Mouse (Mus musculus): ENCODE results near the gene Gm45799. TPM values are rescaled to one million over a fixed set of nuclear protein-coding genes. Genes with fewer than 3 reads are reported as not detected.

The Gm45799 gene
- 1.2 and 4.6 TPM in 2 replicates for total RNA-seq (2017)

DNA sequence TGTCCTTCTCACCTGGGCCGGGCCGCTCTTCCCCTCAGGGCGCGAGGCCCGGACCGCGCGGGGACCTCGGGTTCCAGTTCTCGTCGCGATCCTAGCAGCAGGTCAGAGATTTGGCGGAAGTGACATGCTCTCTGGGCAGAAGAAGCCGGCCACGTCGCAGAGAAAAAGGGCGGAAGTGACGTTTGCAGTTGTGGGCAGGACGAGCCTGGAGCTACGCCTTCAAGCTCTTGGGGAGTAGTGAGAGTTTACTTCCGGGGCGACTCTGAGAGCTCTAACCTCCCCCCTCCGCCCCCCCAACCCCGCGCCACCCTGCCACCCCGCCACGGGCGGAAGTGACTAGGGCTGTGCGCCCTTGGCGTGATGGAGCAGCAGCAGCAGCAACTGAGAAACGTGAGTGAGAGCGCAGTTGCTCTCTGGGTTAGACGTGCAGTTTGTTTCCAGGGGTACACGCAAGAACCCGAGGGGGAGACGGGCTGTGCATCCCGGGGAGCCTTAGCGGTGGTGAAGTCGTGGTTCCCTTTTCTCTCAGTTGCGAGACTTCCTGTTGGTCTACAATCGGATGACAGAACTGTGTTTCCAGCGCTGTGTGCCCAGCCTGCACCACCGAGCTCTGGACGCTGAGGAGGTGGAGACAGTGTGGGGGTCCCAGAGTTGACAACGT lies at the start of gene Gm45799, which contains the start of gene Arfip2:
TSS of gene Gm45799 (plus strand) at position 320 of the 661 bp plus-strand sequence.
TSS of gene Arfip2 (minus strand) at position 184 of the 661 bp plus-strand sequence.
- peak; percentile 91 to 93 for ATAC-seq (replicated peaks in 1 of 2; ENCODE audit: insufficient read depth in 1 of 2, low FRiP score in 2 of 2, low TSS enrichment in 1 of 2, low read depth in 1 of 2, poor library complexity in 2 of 2, severe bottlenecking in 2 of 2)

GRCm38 (mm10) chr7:105602860-105603623 lies 37.3 kb upstream of the Gm45799 start:
- peak; percentile 78 to 88 for ATAC-seq (replicated peaks in 1 of 2; ENCODE audit: insufficient read depth in 1 of 2, low FRiP score in 2 of 2, low TSS enrichment in 1 of 2, low read depth in 1 of 2, poor library complexity in 2 of 2, severe bottlenecking in 2 of 2)

DNA sequence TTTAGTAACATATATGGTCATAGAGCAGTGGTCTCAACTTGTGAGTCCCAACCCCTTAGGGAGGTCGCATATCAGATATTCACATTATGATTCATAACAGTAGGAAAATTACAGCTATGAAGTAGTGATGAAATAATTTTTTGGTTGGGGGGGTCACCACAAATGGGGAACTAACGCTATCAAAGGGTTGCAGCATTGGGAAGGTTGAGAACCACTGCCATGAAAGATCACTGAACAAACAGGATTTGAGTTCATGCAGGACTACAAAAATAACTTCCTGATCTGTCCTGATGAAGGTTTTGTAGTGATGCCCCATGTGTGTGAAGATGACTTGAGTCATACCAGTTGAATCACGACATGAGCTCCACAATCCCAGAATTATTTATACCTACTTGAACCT lies 31.9 kb upstream of the Gm45799 start:
- peak; percentile 12 to 60; a peak in 1 of 4 replicates for ATAC-seq (replicated peaks in 1 of 2; ENCODE audit: insufficient read depth in 1 of 2, low FRiP score in 2 of 2, low TSS enrichment in 1 of 2, low read depth in 1 of 2, poor library complexity in 2 of 2, severe bottlenecking in 2 of 2)

DNA sequence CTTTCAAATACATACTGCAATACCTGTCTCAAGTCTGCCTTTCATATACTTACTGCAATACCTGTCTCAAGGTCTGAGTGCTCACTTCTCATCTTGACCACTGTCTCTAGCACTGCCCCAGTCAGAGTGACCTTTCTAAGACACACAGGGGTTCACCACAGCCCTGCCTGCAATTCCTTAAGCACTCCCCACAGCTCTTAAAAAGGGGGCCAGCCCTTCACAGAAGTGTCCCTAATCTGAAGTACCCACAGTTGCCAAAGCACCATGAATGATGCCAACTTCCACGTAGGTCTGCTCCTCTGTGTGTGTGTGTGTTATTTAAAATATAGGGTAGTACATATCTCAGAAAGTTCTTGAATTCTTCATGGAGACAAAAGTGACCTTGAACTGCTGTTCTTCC lies 28.6 kb upstream of the Gm45799 start:
- ATAC-seq (replicated peaks in 1 of 2; ENCODE audit: insufficient read depth in 1 of 2, low FRiP score in 2 of 2, low TSS enrichment in 1 of 2, low read depth in 1 of 2, poor library complexity in 2 of 2, severe bottlenecking in 2 of 2): no peak

DNA sequence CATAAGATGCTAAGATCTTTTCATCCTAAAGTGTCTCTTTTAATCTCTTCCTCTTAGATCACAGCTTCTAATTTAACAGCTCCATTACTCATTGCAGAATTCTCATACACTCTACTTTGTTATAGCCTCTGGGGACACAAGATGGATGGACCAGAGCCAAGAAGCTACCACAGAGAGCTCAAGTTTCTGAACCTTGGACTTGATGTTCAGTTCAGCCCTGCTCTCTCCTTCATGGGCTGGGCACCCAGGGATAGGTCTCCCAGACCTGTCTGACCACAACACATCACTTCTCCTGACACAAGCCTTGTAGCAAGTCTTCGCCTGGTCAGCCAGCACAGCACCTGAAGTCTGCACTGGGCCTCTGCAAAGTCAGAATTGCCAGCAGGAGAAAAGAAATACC lies 26.0 kb upstream of the Gm45799 start:
- ATAC-seq (replicated peaks in 1 of 2; ENCODE audit: insufficient read depth in 1 of 2, low FRiP score in 2 of 2, low TSS enrichment in 1 of 2, low read depth in 1 of 2, poor library complexity in 2 of 2, severe bottlenecking in 2 of 2): no peak

- no peak for ATAC-seq (replicated peaks in 1 of 2; ENCODE audit: insufficient read depth in 1 of 2, low FRiP score in 2 of 2, low TSS enrichment in 1 of 2, low read depth in 1 of 2, poor library complexity in 2 of 2, severe bottlenecking in 2 of 2)
Measured at GRCm38 (mm10) chr7:105615720-105616119, 24.6 kb upstream of the Gm45799 start.

- ATAC-seq (replicated peaks in 1 of 2; ENCODE audit: insufficient read depth in 1 of 2, low FRiP score in 2 of 2, low TSS enrichment in 1 of 2, low read depth in 1 of 2, poor library complexity in 2 of 2, severe bottlenecking in 2 of 2): no peak
Measured at GRCm38 (mm10) chr7:105616561-105616960, 23.8 kb upstream of the Gm45799 start.

- no peak for ATAC-seq (replicated peaks in 1 of 2; ENCODE audit: insufficient read depth in 1 of 2, low FRiP score in 2 of 2, low TSS enrichment in 1 of 2, low read depth in 1 of 2, poor library complexity in 2 of 2, severe bottlenecking in 2 of 2)
Measured at GRCm38 (mm10) chr7:105617810-105618209, 22.5 kb upstream of the Gm45799 start.

- no peak for ATAC-seq (replicated peaks in 1 of 2; ENCODE audit: insufficient read depth in 1 of 2, low FRiP score in 2 of 2, low TSS enrichment in 1 of 2, low read depth in 1 of 2, poor library complexity in 2 of 2, severe bottlenecking in 2 of 2)
Measured at GRCm38 (mm10) chr7:105619701-105620100, 20.7 kb upstream of the Gm45799 start.

- ATAC-seq (replicated peaks in 1 of 2; ENCODE audit: insufficient read depth in 1 of 2, low FRiP score in 2 of 2, low TSS enrichment in 1 of 2, low read depth in 1 of 2, poor library complexity in 2 of 2, severe bottlenecking in 2 of 2): no peak
Measured at GRCm38 (mm10) chr7:105621053-105621452, 19.3 kb upstream of the Gm45799 start.

GRCm38 (mm10) chr7:105621646-105622292 lies 18.6 kb upstream of the Gm45799 start:
- ATAC-seq (replicated peaks in 1 of 2; ENCODE audit: insufficient read depth in 1 of 2, low FRiP score in 2 of 2, low TSS enrichment in 1 of 2, low read depth in 1 of 2, poor library complexity in 2 of 2, severe bottlenecking in 2 of 2): no peak

DNA sequence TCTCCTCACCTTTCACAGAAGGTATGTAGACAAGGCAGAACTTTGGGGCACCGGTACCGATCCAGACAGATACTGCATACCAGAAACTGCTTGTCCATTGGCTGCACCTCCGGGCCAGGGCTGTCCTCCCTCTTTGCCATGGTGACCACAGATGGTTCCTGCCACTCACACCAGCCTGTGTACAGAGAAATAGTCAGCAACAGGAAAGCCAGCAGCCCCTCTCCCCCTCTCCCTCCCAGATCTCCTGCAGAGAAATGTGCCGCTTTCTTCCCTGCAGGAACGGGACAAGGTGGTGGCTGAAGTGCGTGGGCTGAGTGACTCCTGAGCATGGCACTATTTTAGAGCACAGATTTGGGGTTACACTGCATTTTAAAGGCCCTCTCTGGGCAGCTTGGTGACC lies 15.0 kb upstream of the Gm45799 start:
- ATAC-seq (replicated peaks in 1 of 2; ENCODE audit: insufficient read depth in 1 of 2, low FRiP score in 2 of 2, low TSS enrichment in 1 of 2, low read depth in 1 of 2, poor library complexity in 2 of 2, severe bottlenecking in 2 of 2): no peak

- ATAC-seq (replicated peaks in 1 of 2; ENCODE audit: insufficient read depth in 1 of 2, low FRiP score in 2 of 2, low TSS enrichment in 1 of 2, low read depth in 1 of 2, poor library complexity in 2 of 2, severe bottlenecking in 2 of 2): peak; percentile 43 to 52; a peak in 2 of 4 replicates
Measured at GRCm38 (mm10) chr7:105628633-105629032, 11.7 kb upstream of the Gm45799 start.

DNA sequence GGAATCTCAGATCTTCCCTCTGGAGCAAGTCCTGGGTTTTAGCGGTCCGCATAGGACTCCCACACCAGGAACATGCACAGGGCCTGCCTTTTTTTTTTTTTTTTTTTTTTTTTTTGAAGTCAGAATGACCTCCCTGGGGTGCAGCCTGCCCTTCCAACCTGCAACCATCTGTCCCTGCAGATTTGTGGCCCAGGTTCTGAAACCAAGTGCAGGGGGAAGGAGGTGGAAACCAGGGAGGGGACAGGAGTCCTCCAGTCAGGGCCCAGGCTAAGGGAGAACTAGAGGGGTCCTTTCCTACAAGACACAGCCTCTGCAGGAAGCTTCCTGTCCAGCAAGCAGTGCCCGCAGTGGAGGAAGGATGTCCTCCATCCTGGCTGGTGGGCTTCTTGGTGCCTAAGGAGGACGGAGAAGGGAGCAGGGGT lies 7.8 kb upstream of the Gm45799 start:
- ATAC-seq (replicated peaks in 1 of 2; ENCODE audit: insufficient read depth in 1 of 2, low FRiP score in 2 of 2, low TSS enrichment in 1 of 2, low read depth in 1 of 2, poor library complexity in 2 of 2, severe bottlenecking in 2 of 2): no peak

GRCm38 (mm10) chr7:105633127-105633800 lies 7.1 kb upstream of the Gm45799 start, which contains the start of gene Trim3:
Trim3 (minus strand) TSS chr7:105633571.
- ATAC-seq (replicated peaks in 1 of 2; ENCODE audit: insufficient read depth in 1 of 2, low FRiP score in 2 of 2, low TSS enrichment in 1 of 2, low read depth in 1 of 2, poor library complexity in 2 of 2, severe bottlenecking in 2 of 2): peak; percentile 78 to 83

DNA sequence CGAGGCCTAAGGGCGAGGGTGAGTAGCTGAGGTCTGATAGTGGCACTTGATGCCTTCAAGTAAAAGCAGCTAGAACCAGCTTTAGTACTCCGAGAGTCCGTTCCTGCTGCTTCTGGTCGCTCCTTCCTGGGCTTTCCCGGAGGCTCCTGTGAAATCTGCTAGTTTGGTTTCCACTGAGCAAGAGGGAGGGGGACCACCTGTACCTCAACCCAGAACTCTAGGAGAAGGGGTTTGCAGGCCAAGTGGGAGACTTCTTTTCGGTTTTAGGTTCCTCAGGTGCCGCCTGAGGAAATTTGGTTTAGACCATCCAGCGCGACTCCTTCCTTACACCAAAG lies 6.6 kb upstream of the Gm45799 start:
- peak in 1 of 2 experiments; percentile 5; a peak in 2 of 4 replicates for ATAC-seq (replicated peaks in 1 of 2; ENCODE audit: insufficient read depth in 1 of 2, low FRiP score in 2 of 2, low TSS enrichment in 1 of 2, low read depth in 1 of 2, poor library complexity in 2 of 2, severe bottlenecking in 2 of 2)

DNA sequence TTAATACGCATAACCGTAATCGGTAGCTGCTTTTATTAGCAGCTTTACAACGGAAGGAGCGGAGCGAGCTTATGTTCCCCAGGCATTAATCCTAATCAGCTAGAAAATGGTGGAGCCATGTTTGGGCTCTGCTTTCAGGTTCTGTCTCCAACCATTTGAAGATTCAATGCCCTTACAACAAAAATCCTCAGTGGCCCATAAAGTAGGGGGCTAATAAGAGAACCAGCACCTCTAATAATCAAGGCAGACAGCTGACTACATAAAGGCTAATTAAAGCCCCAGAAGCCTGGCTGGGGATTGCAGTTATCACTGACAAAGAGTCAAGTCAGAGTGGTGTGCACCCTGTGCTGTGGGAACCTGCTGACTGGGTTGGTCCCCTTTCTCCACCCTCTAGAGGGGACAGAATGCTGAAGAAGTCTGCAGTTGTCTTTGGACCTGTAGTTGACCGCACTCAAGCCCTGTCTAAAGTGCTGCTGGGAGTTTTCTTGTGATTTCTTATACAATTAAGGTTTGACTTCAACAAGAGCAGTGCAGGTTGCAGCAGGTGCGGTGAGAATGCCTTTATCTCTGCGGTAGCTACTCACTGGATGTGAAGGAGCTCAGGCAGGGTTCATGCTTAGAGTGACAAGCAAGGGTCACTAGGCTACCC lies 6.0 kb upstream of the Gm45799 start:
- no peak for ATAC-seq (replicated peaks in 1 of 2; ENCODE audit: insufficient read depth in 1 of 2, low FRiP score in 2 of 2, low TSS enrichment in 1 of 2, low read depth in 1 of 2, poor library complexity in 2 of 2, severe bottlenecking in 2 of 2)
